21 mouse cellular contexts compared by ENCODE assay signal in the genomic region with DNA sequence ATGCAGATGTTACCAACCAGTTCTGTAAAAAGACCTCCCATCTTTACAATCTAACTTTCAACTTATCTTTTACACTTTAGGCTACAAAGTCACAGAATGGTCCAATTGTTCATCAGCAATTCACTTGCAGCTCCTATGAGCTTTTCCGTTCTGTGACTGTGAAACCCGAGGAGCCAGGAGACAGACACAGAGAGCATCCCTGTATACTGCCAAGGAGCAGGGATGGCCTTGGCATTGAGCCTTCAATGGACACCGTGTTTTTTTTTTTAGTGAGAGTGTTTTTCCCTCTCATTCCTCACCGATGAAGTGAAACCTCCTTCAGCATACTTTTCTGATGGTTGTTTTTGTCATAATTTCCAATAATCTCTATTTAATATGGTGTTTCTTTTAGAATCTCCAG.
DNase-seq lines count a peak whose midpoint lies in the region; ATAC-seq and TF ChIP-seq lines count a peak whose summit lies in the region.
"Had no signal": no experiment of that assay in that cellular context is flagged by ENCODE, and none has a peak within 500 bp of the region (broad histone marks: within the 10 kb centered on the region; RNA-seq: fewer than 3 reads in every experiment).

No protein-coding gene starts in this region.

- no peak for ATAC-seq in intestine, embryonic 15.5 days

- no peak for TF ChIP-seq POLR2A in cerebellum, adult 2 months (IDR thresholded peaks at IDR 0.05; ENCODE audit: borderline replicate concordance, insufficient read depth, low read length)

- H3K4me2 ChIP-seq in intestine, embryonic 15.5 days (replicated peaks), result no peak overlapping the region
- H3K4me2 ChIP-seq: embryonic facial prominence, embryonic 15.5 days; forebrain, embryonic 12.5 days; limb, embryonic 13.5 days; liver, embryonic 13.5 days; lung, embryonic 14.5 days; neural tube, embryonic 12.5 days; stomach, embryonic 15.5 days had no signal

- no peak for TF ChIP-seq CTCF in layer of hippocampus, adult 2 months (conservative IDR thresholded peaks at IDR 0.05)
- TF ChIP-seq CTCF in cerebellum, adult 2 months (IDR thresholded peaks at IDR 0.05; ENCODE audit: borderline replicate concordance, insufficient read depth, low read depth, low read length), result no peak

- H3K9ac ChIP-seq in intestine, embryonic 15.5 days, result no peak overlapping the region
- H3K9ac ChIP-seq: embryonic facial prominence, embryonic 15.5 days; forebrain, embryonic 12.5 days; limb, embryonic 13.5 days; liver, embryonic 13.5 days; lung, embryonic 14.5 days; neural tube, embryonic 12.5 days; stomach, embryonic 15.5 days had no signal

- H3K36me3 ChIP-seq in intestine, embryonic 15.5 days, result no peaks in the 10 kb centered on the region
- H3K36me3 ChIP-seq: embryonic facial prominence, embryonic 15.5 days; forebrain, embryonic 12.5 days; hindbrain, embryonic 10.5 days; limb, embryonic 13.5 days; liver, embryonic 13.5 days; neural tube, embryonic 12.5 days; stomach, embryonic 15.5 days had no signal

- no peaks in the 10 kb centered on the region for H3K27me3 ChIP-seq in cerebellum, adult 2 months (ENCODE audit: control insufficient read depth, insufficient read depth, low read length)
- no peaks in the 10 kb centered on the region for H3K27me3 ChIP-seq in intestine, embryonic 15.5 days (replicated peaks)
- H3K27me3 ChIP-seq: embryonic facial prominence, embryonic 15.5 days; forebrain, embryonic 12.5 days; limb, embryonic 13.5 days; liver, embryonic 13.5 days; neural tube, embryonic 12.5 days; stomach, embryonic 15.5 days had no signal

- peak; percentile 2 for DNase-seq in embryo, embryonic 10.5 days (ENCODE audit: low spot score)
- DNase-seq in embryo, embryonic 11 days, result no peak
- DNase-seq in layer of hippocampus, adult 2 months (ENCODE audit: low spot score in 2 of 2), result no peak
- no peak for DNase-seq in layer of hippocampus, adult 11-12 months (ENCODE audit: low spot score)
- DNase-seq in cerebellum, adult 2 months, result peak; percentile 70 to 90
- peak; percentile 68 to 70 for DNase-seq in cerebellum, postnatal 36 days
- DNase-seq in neural tube, embryonic 10.5 days (ENCODE audit: extremely low spot score, low spot score), result no peak
- DNase-seq: adrenal gland, postnatal 10 days; kidney, adult 9 months; kidney, postnatal 36 days; liver, embryonic 13.5 days; lung, embryonic 14.5 days; lung, postnatal 36 days; thymus, adult 2 months had no signal

- H3K4me3 ChIP-seq in layer of hippocampus, adult 2 months, result peak overlapping the region; percentile 3; the same call in 1 of the 2 replicates
- H3K4me3 ChIP-seq in cerebellum, adult 2 months (replicated peaks; ENCODE audit: insufficient read depth, low read depth, low read length), result no peak overlapping the region
- no peak overlapping the region for H3K4me3 ChIP-seq in intestine, embryonic 15.5 days (replicated peaks)
- H3K4me3 ChIP-seq: embryonic facial prominence, embryonic 15.5 days; forebrain, embryonic 12.5 days; hindbrain, embryonic 10.5 days; limb, embryonic 13.5 days; liver, embryonic 13.5 days; neural tube, embryonic 12.5 days; stomach, embryonic 15.5 days had no signal

- no peak overlapping the region for H3K27ac ChIP-seq in layer of hippocampus, adult 2 months
- peak overlapping the region; percentile 3; the same call in 1 of the 2 replicates for H3K27ac ChIP-seq in cerebellum, adult 2 months (ENCODE audit: insufficient read depth, low read length)
- no peak overlapping the region for H3K27ac ChIP-seq in intestine, embryonic 15.5 days
- H3K27ac ChIP-seq: embryonic facial prominence, embryonic 15.5 days; forebrain, embryonic 12.5 days; hindbrain, embryonic 10.5 days; limb, embryonic 13.5 days; liver, embryonic 13.5 days; neural tube, embryonic 12.5 days; stomach, embryonic 15.5 days had no signal

- H3K9me3 ChIP-seq in intestine, embryonic 15.5 days, result no peaks in the 10 kb centered on the region
- H3K9me3 ChIP-seq: embryonic facial prominence, embryonic 15.5 days; forebrain, embryonic 12.5 days; hindbrain, embryonic 10.5 days; limb, embryonic 13.5 days; liver, embryonic 13.5 days; neural tube, embryonic 12.5 days; stomach, embryonic 15.5 days had no signal

- WGBS in cerebellum, adult 2 months, result 4% methylated on average over 4 of the region's 4 CpGs
- 69% methylated on average over 4 of the region's 4 CpGs for WGBS in intestine, embryonic 15.5 days

- peaks cover 7% of the 10 kb centered on the region for H3K4me1 ChIP-seq in cerebellum, adult 2 months (ENCODE audit: control insufficient read depth, insufficient read depth, low read length)
- no peaks in the 10 kb centered on the region for H3K4me1 ChIP-seq in intestine, embryonic 15.5 days (replicated peaks)
- H3K4me1 ChIP-seq: embryonic facial prominence, embryonic 15.5 days; forebrain, embryonic 12.5 days; hindbrain, embryonic 10.5 days; limb, embryonic 13.5 days; liver, embryonic 13.5 days; neural tube, embryonic 12.5 days; stomach, embryonic 15.5 days had no signal

Comparison
In these comparisons a context has a peak if more than half of its experiments do, and no peak if none do; other contexts are left out.
1. DNase-seq: peak in embryo, embryonic 10.5 days (single experiment), cerebellum, adult 2 months (2 of 2) and cerebellum, postnatal 36 days (2 of 2); none in embryo, embryonic 11 days (single experiment), layer of hippocampus, adult 2 months (0 of 2), layer of hippocampus, adult 11-12 months (single experiment) and neural tube, embryonic 10.5 days (single experiment).